Mouse (Mus musculus) lung, postnatal 0 days (tissue): ENCODE data around the gene Sept8.

Experiments used
- CTCF ChIP-seq: IDR thresholded peaks from 2 replicates; pipeline ENCODE4 v1.5.1; 2016; ENCODE audit warnings: antibody characterized with exemption, mild to moderate bottlenecking
- EP300 ChIP-seq: IDR thresholded peaks from 2 replicates; pipeline ENCODE4 v1.6.1; 2016; ENCODE audit warnings: antibody characterized with exemption, mild to moderate bottlenecking, control low read depth

GRCm38 (mm10) chr11:53590368-53590768 lies 71.3 kb downstream of the Sept8 start:
- TF ChIP-seq CTCF (peak; percentile 76), EP300 (no peak)
